Mouse (Mus musculus) liver, embryonic 14.5 days (tissue): ENCODE measurements at regions not wholly inside any gene's neighbourhood (a gene's known extent, or its start where the extent isn't known, plus 50 kb on each side); places are given as distances from the start of the nearest gene placed in this dataset.

Experiments
- CTCF ChIP-seq: IDR thresholded peaks from 2 replicates; pipeline ENCODE4 v1.5.1; 2016; ENCODE audit warnings: antibody characterized with exemption, low read depth, control low read depth
- EP300 ChIP-seq: IDR thresholded peaks from 2 replicates; pipeline ENCODE4 v1.6.1; 2016; ENCODE audit warnings: antibody characterized with exemption, low read depth

GRCm38 (mm10) chr13:107372666-107373065, 350.7 kb upstream of the Kif2a start:
- no peak for TF ChIP-seq CTCF
- TF ChIP-seq EP300: no peak
